Mouse (Mus musculus) layer of hippocampus, adult 11-12 months (tissue): ENCODE data around the gene Adamtsl2.

Experiments used
- DNase-seq: peaks from one replicate; pipeline ENCODE4 v3.0.0; 2022; ENCODE audit warnings: low spot score

The Adamtsl2 gene

DNA sequence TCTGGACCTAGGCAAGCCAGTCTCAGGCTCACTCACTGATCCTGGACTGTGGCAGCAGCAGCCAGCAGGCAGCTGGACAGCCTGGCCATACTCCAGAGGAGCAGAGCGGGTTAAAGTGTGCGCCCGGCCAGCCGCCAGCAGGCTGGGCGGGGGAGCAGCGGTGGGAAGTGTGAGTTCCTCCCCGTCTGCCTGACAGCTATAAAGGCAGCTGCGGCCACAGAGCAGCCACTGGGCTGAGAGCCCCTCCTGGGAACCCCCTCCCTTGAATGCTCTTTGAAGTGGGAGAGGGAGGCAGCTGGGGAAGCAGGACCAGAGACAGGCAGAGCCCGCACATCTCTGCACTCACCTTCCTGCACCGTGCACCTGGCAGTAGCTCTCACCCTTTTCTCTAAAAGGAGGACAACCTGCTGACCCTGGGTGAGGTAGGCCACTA lies at the start of gene Adamtsl2:
Gene Adamtsl2 (plus strand): TSS at position 228 of the 433 bp plus-strand sequence.
- peak; percentile 57 for DNase-seq

DNA sequence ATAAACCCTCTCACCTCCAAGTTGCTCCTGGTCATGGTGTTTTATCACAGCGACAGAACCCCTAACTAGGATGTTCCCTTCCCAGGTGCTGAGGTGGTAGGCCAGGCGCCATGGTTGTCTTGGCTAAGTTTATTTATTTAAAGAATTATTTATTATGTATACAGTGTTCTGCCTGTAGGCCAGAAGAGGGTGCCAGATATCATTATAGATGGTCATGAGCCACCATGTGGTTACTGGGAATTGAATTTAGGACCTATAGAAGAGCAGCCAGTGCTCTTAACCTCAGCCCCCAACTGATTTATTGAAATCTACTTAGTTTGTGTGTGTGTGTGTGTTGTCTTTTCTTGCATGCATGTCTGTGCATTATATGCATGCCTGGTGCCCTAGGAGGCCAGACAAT lies 46.8 kb upstream of the Adamtsl2 start:
- DNase-seq: no peak

DNA sequence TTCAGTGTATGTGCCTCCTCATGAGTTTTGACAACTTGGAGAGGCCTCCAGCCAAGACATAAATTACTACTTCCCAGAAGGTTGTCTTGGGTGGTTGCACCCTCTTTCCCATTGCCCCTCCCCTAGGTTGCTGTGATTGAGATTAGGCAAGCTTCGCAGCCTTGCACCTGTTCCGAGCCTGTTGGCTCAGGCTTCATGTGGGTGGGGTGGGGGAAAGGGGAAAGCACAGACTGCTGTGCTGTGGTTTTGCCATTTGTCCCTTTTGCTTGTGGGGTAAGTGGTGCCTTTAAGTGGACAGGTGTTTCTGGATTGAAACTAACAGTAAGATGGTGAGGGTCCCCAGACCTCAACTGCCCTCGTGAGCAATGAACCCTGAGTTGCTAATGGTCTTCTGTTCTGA lies 43.2 kb upstream of the Adamtsl2 start:
- no peak for DNase-seq

DNA sequence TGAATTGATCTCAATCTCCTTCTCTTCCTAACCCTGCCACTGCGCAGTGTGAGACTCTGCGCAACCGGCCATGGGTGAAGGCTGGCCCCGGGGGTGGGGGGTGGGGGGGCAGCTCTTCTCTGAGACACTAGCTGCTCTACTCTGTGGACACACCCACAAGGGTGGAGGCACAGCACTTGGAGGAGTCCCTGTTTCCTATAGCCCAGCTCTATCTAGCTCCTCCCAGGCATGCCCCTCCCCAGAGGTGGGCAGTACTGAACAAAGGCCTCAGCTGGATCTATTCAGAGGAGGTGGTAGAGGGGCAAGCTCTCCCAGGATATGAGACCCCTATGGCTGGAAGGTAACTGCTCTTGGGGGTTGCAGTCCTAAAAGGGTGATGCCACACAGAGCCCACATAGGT lies 42.2 kb upstream of the Adamtsl2 start:
- no peak for DNase-seq

DNA sequence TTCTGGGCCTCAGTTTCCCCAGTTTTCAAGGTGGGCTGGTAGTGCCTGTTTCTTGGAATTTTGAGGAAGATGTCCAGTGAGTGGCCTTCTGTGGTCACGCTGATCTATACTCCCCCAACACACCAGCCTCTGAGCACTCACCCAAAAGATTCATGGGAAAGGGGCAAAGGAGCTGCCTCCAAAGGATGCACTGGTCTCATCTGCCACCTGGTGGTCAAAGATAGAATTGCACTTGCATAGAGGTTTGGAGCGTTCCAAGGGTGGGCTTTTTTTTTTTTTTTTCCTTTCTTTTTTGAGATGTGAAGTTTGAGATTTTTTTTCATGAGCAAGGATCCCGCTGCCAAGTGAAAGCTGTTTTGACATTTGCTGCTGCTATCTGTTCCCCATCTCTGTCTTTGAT lies 40.6 kb upstream of the Adamtsl2 start:
- DNase-seq: peak; percentile 85

DNA sequence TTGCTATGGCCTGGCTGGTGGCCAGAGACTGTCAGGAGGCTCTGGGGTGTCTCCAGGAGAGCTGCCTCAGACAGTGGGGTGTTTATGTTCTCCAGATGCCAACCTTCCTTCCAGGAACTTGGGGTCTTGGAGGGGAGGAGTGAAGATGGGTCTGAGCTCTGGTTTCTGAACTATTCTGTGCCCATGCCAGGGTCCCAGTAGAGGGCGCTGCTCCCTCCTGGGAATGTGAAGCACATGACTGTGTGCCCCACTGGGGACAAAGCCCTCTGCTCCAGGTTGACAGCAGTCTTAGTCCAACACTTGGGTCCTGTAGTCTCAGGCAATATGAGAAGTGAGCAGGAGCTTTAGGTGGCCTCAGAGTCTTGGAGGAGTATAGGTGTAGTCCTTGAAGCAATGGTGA lies 39.9 kb upstream of the Adamtsl2 start:
- no peak for DNase-seq

DNA sequence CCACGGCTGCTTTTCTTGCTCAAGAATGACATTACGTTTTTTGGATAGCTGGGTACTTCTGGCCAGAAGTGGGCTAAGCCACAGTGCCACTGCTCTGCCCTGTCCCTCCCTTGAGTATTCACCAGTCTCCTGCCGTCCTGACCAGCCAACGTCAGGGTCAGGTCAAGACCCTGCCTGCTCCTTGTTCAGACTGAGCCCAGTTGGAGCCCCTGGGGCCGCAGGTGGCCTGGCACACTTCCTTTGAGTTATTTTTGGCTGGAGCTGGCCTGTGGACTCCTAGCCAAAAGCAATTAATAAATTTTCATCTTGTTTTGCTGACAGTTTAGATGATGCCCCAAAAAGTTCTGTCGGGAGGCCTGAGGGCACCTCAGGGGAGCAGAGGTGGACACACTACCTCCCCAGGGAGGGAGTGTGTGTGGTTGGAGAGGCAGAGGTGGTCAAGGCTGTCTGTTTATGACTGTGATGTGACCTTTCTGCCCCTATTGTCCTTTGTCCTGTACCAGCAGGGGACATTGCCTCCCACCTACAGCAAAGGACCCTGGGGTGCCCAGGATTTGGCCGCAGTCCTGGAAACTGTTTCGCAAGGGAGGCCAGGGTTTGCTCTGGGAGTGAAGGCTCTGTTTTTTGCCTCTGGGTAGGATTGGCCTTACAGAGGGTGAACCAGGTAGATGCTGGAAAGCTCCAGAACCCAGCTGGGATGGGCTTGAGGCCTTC lies 36.9 kb upstream of the Adamtsl2 start:
- DNase-seq: no peak

DNA sequence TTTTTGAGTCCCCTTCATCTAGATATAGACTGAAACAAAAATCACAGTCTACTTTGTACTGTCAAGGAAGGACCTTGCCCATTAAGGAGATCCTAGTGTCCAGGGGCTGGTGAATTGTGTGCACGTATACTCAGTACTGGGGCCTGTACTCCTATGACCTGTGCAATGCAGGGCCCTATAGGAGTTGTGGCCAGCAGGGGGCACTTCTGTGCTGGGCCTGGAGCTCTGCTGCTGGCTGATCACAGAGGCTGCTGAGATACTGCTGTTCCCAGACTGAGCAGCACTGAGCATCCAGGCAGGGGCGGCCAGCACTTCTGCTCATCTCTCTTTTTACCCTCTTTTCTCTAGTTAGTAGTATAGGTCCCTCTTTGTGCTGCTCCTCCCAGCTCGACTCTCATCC lies 35.7 kb upstream of the Adamtsl2 start:
- DNase-seq: peak; percentile 93

DNA sequence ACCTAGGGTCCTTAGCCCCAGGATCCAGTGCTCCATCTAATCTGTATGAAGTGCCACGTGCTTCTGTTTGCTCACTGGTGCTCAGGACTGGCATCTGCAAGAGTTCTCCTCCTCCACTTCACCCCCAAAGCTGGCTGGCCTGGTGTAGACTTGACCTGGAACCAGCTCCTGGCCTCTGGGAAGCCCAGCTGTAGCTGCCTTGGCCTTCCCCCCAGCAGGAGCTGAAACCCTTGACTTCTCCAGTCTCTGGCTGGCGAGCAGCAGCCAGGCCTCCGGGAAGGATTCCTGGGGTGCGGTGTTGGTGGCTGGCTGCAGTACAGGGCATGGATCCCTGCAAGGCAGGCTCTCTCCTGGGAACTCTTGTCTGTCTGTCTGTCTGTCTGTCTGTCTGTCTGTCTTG lies 35.0 kb upstream of the Adamtsl2 start:
- DNase-seq: no peak

DNA sequence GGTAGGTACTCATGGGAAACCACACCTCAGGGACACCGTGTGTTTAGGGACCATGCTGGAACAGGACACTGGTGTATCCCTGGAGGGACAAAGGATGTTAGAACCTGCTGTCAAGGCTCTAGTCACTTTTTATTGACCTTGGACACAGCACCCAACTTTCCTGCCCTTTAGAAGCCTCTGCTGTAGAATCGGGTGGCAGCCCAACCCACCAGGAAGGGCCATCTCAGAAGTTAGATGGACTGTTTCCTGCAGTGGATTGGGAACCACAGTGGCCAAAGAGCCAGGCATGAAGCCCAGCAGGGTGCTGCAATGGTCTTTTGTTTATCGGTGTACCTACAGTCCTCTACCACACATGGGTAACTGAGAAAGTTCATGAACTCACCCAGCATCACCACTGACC lies 34.5 kb upstream of the Adamtsl2 start:
- no peak for DNase-seq

DNA sequence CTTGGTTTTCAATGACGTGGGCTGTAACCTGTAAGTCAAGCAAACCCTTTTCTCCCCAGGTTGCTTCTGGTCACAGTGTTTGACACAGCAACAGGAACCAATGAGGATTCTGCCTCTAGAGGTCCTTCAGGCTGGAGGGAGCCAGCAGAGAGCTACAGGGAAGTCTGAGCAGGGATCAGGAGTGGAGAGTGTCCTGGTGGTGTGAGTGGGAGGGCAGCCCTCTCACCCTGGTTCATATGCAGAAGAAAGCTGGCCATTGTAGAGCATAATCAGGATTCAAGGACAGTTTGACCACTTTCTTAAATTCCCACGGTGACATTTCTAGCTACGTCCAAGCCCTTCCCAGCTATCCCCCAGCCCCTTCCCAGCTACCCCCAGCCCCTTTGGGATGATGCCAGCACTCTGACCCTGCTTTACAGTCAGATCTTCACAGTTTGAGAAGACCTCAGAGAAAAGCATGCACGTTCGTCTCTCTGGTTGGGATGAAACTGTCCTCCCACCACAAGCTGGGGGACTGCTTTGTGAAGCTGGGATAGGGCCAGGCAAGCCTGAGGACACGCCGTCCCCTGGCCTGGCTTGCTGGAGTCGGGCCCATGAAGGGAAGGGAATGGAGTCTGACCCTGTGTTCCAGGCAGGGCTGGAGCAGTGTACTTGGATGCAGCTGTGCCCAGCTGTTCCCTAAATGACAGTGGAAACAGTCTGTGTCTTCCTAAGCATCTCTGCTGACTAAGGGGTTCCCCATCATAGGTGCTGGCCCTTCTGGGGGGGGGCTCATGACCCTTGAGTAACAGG lies 33.0 kb upstream of the Adamtsl2 start:
- DNase-seq: no peak

DNA sequence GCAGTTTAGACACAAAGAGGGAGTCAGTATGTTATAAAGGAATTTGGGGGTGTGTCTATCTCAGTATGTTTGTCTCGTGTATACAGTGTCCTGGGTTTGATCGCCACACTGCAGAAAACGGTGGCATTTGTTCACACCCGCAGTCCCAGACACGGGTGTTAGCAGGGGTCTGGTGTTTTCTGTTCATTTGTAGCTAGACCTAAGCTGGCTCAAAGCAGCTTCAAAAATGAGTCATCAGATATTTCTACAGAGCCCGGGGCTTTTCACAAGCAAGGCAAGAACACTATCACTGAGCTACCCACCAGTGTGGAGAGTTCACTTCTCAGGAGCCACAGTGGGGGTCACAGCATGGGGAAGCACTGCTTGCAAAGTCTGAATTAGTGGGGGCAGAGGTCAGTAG lies 29.8 kb upstream of the Adamtsl2 start:
- no peak for DNase-seq

DNA sequence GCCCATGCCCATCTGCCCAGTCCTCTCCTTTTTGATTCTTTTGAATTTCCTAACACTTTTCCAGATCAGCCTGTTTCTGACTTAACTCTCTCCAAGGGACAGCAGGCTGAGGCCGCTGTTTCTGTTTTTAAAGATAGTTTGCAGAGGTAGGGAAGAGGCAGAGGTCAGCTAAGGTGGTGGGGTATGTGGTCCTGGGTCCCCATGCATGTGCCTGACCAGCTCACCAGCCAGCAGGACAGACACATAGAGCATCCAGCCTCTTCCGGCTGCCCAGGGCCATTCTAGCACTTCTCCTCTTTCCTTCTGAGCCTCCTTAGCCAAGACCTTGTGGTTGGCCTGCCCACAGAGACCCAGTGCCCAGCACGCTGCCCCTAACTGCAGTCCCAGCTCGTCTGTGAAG lies 20.9 kb upstream of the Adamtsl2 start:
- no peak for DNase-seq

DNA sequence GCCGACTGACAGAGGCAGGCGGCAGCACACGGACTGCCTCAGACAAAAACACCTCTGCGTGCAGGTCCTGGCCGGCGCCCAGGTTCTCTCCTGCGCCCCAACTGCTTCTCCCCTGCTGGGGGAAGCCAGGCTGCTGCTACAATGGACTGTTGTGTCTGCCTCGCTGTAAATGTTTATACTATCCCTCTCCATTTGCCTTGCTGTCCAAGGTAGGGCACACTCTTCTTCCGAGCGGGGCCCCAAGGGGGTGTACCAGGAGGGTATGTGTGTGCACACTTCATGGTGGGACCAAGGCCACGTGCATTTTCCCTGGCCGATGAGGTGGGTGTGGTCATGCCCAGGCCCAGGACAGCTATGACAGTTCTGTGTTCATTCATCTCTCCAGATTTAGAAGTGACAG lies 20.4 kb upstream of the Adamtsl2 start:
- DNase-seq: no peak

DNA sequence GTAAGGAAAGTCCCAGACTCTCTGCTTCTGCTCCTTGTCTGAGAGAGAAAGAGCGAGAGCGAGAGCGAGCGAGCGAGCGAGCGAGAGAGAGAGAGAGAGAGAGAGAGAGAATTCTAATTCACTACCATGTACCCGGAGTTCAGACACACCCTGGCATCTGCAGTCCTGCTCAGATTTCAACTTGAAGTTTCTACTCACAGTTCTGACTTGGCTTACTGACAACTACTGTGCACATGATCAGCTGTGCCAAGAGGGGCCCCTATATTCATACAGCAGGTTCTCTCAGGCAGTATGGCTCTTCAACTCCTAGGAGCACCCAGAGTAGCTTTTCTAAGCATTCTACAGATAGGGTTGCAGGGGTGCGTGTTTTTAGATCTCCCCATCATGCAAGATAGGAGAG lies 20.0 kb upstream of the Adamtsl2 start:
- DNase-seq: no peak

DNA sequence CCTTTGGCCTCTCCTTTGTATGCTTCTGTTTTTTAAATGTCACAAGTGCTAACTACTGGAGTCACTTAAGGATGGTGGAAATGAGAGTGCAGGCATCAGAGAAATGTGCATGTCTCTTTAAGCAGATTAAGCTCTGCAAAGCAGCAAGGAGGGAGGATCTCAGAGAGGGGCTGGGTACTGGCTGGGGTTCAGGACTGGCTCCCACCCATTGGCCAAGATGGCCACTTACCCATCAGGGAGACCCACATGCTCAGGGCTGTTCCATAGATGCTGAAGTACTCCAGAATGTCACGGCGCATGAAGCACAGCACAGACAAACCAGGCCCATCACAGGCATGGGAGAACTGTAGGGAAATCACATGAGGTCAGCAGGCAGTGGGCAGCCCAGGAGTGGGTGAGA lies 12.1 kb upstream of the Adamtsl2 start:
- no peak for DNase-seq

DNA sequence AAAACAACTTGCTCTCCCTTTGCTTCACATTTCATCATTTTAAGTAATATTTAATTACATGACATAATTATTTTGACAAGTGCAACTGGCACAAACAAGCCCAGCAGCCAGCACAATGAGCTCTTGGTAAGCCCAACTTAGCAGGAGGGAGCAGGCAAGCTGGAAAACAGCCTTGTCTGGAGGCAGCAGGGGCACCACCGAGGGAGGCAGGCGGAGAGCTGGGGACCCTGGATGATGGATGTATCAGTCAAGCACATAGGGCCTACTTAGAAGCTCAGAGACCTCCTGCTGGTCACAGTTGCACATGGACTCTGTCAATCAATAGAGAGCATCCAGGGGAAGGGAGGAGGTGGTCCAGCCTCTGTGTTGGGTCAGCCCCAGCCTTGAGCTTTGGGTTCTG lies 11.2 kb upstream of the Adamtsl2 start:
- DNase-seq: no peak

DNA sequence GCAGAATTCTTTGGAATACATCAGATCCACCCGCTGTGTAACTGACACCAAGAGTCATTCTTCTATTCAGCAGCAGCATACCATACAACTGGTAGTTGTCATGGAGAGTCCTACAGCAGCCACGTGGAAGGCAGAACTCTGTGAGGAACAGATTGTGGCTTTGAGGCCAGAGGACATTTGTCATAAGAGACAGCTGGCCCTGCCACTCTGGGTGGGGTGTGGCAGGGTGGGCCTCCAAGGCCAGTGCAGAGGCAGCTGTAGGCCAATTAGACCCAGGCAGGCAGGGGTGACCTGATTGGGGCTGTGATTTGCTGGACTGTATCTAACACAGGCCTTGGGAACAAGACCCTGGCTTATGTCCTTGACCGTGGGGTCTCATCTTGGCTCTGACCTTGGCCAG lies 9.5 kb upstream of the Adamtsl2 start:
- no peak for DNase-seq

DNA sequence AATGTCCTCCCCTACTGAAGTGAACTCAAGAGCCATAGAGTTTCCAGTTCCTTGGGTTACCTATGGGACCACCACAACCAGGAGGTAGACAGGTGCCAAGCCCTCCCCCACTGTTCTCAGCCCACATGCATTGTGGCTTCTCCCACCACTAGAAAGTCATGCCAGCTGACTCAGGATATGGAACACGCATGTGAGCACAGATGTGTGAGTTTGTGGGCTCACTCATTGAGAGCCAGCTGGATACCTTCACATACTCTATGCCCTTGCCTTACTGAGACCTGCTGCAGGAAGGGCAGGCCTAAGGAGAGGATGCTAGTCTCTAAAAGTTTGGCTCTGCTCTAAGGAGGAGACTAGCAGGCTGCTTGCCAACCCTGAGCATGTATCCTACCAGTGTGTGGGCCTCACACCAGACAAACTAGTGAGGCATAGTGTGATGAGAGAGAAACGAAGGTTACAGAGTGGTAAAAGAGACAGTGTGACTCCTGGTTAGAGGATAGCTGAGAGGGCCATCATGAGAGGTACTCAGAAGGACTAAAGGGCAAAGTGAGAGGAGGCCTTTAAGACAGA lies 8.8 kb upstream of the Adamtsl2 start:
- DNase-seq: no peak

DNA sequence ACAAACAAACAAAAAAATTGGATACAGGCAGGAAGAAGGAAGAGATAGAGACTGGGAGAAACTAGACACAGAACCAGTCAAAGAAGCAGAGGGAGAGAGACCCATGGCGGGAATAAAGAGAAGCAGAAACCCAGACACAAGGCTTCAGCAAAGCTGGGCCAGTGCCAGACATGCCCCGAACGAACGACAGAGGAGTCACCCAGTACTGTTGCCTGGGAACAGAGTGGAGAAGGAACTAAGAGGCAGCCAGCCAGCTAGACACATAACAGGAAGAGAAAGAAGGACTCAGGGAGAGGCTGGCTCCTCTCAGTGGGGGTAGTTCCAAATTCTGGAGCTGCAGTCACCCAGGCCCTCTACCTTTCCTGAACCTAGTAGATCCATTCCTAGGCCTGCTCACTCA lies 8.0 kb upstream of the Adamtsl2 start:
- peak; percentile 93 for DNase-seq

DNA sequence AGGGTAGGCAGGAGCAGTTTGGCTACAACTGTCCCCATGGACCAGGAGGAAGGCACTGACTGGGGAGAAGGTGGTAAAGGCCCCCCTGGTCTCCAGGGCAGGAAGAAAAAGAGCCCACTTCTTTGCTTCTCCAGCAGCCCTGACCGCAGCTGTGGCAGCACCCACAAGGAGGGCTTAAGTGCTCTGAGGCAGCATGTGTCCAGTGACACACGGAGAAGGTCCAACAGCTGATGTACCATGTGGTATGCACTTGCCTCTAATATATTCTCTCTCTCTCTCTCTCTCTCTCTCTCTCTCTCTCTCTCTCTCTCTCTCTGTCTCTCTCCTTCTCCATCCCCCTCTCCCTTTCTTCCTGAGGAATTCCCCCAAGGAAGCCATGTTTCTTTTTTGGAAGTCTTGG lies 7.2 kb upstream of the Adamtsl2 start, which contains the start of gene Mymk:
Gene Mymk (minus strand): TSS at position 202 of the 400 bp plus-strand sequence.
- no peak for DNase-seq

DNA sequence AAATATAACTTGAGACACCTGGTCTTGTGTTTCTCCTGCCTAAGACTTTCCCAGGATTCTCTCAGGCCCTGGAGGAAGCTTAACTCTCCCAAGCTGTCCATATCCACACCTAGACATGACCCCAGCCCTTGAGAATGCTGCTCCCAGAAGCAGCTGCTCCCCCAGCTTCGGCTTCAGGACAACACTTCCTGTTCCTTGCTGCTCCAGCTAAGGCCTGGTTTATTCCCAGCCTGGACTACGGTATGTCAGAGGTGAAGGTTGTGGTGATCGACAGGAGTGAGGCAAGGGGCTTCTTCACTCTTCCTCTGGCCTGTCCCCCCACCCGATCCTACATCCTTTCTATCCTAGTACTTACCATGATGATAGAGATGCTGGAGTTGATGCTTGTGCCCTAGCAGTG lies 5.8 kb upstream of the Adamtsl2 start:
- no peak for DNase-seq

DNA sequence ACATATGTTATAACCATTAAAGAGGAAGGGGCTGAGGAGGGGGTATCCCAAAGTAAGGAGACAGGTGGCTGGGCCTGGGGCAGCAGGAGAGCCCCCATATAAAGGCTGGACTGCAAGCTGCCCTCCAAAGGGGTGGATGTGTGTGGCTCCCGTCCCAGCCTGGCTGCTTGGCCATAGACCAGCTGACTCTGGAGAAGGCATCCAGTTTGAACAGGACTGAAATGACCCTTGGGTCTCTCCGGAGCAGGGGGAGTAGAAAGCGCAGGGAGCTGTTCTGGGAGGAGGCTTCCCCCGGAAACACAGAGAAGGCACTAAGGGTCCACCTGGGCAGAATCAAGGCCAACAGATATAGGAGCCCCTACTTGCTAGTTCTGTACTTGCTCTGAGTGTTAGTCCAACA lies 4.4 kb upstream of the Adamtsl2 start:
- no peak for DNase-seq
